Mouse (Mus musculus) layer of hippocampus, adult 2 months (tissue): ENCODE data around the gene Axin2. TPM values are rescaled to one million over a fixed set of nuclear protein-coding genes. Genes with fewer than 3 reads are reported as not detected.

Source experiments
- DNase-seq, 2 experiments: peaks; one replicate each; pipeline ENCODE4 v3.0.0; 2022; ENCODE audit warnings: low spot score in 2 of 2
- H3K27ac ChIP-seq: fragments of 200-600 bp; 2 replicates; pipeline ENCODE4 v1.8.1; 2022
- H3K4me3 ChIP-seq: fragments of 200-600 bp; 2 replicates; pipeline ENCODE4 v1.8.1; 2022; ENCODE audit warnings: mild to moderate bottlenecking
- CTCF ChIP-seq: fragments of 200-600 bp; conservative IDR thresholded peaks from 2 replicates; pipeline ENCODE4 v1.8.1; 2022; ENCODE audit warnings: antibody characterized with exemption, mild to moderate bottlenecking, moderate library complexity
- total RNA-seq, 2 experiments: library from RNA; stranded (reverse); gene quantifications; 2 replicates each; pipeline ENCODE4 v1.2.3; 2021

Gene Axin2
- total RNA-seq, 2 experiments from 2014 or later: 31.1 to 32.7 TPM

DNA sequence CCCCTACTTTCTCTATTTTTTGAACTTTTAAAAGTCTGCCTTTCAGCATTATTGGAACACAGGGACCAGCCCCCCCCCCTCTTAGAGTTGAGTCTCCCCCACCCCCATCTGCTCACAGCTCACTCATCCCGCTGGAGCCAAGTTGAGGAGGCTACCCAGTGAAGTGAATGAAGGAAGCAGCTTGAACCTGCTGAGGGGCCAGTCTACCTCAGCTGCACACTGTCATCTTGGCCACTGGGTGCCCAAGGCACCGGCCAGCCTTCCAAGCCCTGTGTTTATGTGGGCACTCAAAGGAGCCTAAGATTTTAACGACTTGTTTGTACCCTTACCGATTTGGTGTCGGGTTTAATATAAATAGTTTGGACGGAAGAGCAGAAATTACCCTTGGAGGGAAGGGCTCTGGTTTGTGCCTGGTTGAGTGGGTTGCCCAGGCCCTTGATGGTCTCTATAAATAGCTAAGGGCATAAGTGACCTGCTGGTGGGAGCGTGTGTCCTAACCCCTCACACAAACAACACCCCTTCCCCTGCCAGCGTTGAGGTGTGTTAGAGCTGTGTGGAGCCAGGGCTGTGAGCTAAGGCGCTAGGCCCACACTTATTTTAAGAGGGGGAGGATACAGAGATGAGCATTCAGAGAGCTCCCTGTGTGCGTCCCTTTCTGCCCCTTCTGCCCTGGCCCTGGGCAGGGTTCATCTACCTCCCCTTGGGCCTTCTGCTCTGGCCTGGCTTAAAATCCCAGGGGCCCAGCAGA, 6.4 kb downstream of the Axin2 start:
- H3K4me3 ChIP-seq: no peak overlapping the region; the same call in 1 of the 2 replicates
- DNase-seq: no peak
- peak overlapping the region; percentile 39; the same call in 1 of the 2 replicates for H3K27ac ChIP-seq
- no peak for TF ChIP-seq CTCF

DNA sequence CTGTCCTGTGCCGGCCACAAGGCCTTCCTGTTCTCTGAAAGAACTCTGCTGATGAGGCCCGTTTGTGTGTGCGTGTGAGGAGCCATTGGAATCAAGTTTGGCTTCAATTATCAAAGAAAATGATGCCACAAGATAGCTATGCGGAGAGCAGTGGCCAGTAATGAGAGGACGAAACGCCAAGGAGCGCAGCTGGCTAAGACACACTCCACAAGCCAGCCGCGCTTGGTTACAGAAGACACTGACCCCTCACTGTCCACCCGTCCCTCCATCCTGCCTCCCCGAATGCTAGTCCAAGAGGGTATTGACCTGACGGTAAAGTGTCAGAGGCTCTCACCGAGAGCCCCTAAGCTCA, 6.9 kb downstream of the Axin2 start:
- no peak for DNase-seq
- no peak for TF ChIP-seq CTCF
- peak overlapping the region; percentile 39; the same call in 1 of the 2 replicates for H3K27ac ChIP-seq
- H3K4me3 ChIP-seq: no peak overlapping the region

DNA sequence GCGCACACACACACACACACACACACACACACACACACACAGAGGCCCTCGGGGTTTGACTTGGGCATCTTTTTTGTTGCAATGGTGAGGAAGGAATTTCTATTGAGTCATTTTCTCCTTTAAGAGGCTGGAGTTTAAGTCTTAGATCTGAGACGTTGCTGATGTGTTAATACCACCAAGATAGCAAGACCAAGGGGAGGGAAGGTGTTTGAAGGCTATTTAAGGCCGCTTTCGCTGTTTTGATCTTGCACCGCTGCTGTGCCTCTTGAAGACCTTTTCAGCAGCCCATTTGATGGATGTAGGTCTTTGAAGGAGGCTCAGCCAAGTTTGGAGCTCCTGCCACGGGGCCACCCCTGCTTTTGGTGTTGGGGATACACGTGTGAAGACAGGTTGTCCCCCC, 7.9 kb downstream of the Axin2 start:
- no peak for TF ChIP-seq CTCF
- no peak for DNase-seq
- Histone ChIP-seq H3K4me3 (no peak overlapping the region), H3K27ac (no peak overlapping the region)

DNA sequence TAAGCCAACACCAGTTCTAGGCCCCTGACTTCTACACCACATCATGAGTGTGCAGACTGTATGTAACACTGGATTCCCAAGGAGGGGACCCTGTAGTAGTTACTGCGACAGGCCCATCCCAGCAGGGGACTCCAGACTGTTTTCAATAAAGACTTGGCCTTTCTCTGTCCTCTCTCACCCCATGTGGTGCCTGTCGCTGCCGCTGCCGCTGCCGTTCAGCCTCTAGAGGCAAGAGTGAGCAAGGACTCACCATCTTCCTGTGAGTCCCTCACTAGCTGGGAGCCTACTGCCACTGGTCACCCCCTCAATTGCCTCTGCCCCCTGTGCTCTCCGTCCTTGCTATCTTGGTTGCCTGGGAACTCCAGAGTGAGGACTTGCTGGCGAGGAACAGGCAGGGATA, 8.6 kb downstream of the Axin2 start:
- Histone ChIP-seq H3K27ac (0 out of 2 replicates have a peak overlapping the region, but pooled peaks have one; percentile 7), H3K4me3 (no peak overlapping the region; the same call in 1 of the 2 replicates)
- peak; percentile 69 for TF ChIP-seq CTCF
- DNase-seq: no peak

DNA sequence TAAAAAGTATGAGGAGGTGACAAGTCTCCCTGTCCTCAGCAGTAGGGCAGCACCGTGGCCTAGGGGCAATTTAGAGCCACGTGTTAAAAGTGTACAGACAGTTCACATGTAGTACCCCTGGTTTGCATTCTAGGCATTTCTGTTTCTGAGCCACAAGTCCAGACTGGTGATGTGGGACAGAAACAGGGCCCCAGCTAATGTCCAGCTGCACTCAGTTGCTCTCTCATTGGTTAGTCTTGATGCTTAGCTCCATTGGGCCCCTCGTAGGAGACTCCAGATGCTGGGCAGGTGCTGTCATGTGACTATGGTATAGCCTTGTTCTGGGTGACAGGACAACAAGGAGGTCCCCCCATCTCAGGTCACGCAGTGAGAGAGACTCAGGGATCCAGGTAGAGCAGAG, 9.0 kb downstream of the Axin2 start:
- no peak for TF ChIP-seq CTCF
- 0 out of 2 replicates have a peak overlapping the region, but pooled peaks have one; percentile 7 for H3K27ac ChIP-seq
- DNase-seq: no peak
- H3K4me3 ChIP-seq: no peak overlapping the region; the same call in 1 of the 2 replicates

DNA sequence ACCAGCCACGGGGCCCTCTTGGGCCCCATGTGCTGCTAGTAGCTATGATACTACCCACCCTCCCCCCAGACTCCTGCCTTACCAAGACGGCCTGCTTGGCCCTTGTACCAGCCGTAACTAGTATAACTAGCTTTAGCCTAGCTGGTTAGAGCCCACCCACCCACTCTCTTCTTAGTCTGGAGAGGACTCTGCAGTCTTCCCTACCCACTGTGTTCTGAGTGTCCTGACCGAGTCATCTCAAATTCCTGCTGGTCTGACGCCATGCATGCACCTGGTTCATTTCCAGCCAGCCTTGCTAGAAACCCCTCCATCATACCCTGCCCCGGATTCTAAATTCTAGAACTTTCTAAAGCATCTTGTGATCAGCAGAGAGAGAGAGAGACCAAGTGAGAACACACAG, 9.6 kb downstream of the Axin2 start:
- DNase-seq: no peak
- H3K27ac ChIP-seq: no peak overlapping the region; the same call in 1 of the 2 replicates
- no peak for TF ChIP-seq CTCF

DNA sequence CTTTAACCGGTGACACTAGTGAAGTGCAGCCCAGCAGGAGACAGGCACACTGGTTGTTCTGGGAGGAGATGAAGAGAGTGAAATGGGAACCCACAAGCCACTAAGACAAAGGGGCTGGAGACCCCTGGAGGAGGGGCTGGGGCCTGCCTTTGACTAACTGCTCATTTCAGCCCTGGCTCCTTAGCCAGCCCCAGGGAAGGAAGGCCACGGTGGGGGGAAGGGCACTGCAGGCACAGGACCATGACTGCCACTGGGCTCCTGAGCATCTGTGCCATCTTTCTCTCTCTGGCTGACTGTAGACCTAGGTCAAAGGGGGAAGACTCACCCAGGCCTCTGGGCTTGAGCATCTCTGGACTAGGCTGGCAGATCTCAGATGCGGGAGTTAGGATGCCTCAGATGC, 10.5 kb downstream of the Axin2 start:
- Histone ChIP-seq H3K27ac (0 out of 2 replicates have a peak overlapping the region, but pooled peaks have one; percentile 23), H3K4me3 (no peak overlapping the region)
- no peak for TF ChIP-seq CTCF
- DNase-seq: no peak

More for the DNA sequence above, 9.6 kb downstream of the Axin2 start:
- H3K4me3 ChIP-seq: no peak overlapping the region

DNA sequence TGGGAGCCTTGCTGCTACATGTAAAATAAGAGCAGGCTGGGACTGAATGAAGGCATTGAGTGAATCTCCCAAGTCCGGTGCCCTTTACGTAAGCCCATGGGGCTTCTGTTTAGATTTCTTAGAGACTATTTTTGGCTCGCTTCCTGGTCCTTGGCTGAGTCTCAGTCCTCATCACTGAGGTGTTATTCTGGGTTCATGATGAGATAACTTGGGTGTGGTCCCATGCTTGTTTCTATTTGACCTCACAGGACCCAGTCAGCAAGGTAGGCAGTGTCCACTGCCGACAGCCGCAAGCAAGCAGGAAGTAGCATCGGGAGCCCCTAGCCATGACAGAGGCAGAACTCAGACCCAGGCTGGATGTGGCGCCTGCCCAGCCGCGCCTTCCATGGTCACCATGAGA, 13.7 kb downstream of the Axin2 start:
- H3K27ac ChIP-seq: no peak overlapping the region
- TF ChIP-seq CTCF: no peak

DNA sequence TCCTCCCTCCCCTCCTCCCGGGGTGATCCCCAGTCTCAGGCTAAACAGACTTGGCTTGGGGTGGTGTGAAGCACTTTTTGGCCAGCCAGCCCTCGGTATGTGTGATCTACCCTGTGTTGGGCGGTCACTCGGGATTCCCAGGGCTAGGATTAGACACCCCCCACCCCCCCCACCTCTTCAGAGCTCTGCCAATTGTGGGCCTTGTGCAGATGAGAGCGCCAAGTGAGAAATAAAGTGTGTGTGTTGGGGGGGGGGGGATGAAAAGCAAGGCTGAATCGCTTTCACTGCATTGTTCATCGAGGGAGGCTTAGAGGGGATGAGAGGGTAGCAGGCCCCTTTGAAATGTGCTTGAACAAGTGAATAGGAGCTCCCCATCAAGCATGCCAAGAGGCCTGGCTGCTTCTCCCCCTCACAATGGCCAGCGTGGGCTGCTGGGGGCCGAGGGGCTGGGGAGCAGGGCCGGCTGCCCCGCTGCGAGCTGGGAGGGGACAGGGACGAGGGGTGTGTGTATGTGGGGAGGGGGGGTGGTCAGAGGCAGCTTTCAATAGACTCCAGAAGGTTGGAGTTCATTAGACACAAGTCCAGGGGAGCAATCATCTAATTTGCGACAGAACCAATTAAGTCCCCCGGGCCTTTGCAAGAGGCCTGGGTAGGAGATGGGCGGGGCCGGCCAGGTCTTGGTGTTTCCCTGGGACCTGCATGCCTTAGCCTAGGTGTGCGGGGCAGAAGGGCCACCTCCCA, 15.1 kb downstream of the Axin2 start:
- TF ChIP-seq CTCF: no peak
- H3K4me3 ChIP-seq: no peak overlapping the region
- DNase-seq: no peak
- H3K27ac ChIP-seq: peak overlapping the region; percentile 49; the same call in 1 of the 2 replicates

More for the DNA sequence above, 13.7 kb downstream of the Axin2 start:
- no peak overlapping the region for H3K4me3 ChIP-seq
- no peak for DNase-seq

DNA sequence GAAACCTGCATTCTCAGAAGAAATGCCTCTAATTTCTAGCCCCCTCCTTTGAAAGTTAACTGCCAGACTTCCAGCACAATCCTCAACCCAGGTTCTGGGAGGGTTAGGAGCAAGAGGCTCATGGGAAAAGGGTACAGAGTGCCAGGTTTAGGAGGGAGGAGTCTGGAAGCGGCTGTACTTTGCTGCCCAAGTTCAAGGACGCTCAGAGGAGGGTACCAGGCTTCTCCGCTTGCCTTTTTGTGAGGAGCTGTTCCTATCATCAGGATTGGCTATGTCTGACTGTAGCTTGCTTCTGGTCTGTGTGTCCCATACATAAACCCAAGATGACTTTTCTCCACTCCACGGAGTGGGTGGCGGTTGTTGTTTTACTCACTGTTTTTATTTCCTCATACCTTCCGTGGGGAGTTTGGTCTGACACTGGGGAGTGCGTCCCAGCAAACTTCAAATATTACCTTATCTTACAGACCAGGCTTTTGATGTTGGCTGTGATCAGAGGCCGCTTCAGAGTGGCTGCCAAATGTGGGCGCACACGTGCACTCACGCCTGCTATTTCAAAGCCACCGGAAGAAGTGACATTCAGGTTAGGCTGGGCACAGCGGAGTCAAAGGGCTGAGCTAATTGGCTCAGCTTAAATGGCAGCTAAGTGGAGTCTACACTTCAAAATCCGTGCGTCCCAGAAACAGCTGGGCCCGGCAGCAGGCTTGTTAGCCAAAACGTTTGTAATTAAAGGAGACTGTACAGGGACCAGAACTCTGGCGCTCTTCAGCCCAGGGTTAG, 16.1 kb downstream of the Axin2 start:
- no peak for TF ChIP-seq CTCF
- Histone ChIP-seq H3K27ac (peak overlapping the region; percentile 49), H3K4me3 (no peak overlapping the region)
- no peak for DNase-seq

DNA sequence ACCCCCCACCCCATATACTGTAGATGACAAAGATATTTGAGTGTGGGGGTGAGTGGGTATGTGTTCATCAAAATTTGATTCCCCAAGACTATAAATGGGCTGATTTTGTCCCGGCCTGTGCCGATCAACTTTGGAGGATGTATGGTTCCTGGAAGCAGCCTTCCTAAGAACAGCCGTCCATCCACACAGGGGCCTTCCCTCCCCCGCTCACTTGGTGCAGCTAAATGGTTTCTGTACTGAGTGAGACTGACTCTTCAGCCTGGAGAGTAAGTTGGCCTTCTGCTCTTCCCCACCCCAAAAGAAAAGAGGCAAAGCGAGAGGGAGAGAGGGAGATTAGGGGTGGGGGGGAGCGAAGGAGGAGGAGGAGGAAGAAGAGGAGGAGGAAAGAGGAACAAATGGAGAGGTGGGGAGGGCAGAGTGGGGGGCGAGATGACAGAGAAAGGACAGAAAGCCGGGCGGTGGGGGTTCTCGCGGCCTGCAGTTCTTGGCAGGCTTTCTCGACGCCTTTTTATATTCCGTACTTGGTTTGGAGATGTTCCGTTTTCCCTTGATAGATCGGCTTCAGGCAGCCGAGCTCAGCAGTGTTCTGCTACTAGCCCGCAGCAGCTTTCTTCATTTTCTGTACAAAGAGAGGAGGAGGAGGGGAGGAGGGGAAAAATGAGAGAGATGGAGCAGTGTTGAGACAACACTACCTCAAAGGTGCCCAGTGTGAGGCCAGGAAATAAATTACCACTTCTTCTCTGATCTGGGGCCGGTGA, 20.7 kb downstream of the Axin2 start:
- Histone ChIP-seq H3K4me3 (peak overlapping the region; percentile 52), H3K27ac (peak overlapping the region; percentile 92)
- DNase-seq: no peak
- no peak for TF ChIP-seq CTCF

DNA sequence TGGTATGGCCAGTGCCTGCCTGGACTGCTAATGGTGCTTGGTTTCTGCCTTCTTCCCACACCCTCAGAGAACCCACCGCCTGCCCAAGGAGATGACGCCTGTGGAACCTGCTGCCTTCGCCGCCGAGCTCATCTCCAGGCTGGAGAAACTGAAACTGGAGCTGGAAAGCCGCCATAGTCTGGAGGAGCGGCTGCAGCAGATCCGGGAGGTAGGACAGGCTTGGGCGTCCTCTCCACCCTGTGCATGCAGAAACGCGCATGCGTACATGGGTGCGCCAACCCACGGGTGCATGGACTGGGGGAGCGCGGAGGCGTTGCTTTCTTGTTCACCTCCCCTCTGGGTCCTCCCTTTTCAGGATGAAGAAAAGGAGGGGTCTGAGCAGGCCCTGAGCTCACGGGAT, 21.7 kb downstream of the Axin2 start:
- H3K27ac ChIP-seq: peak overlapping the region; percentile 92
- peak overlapping the region; percentile 52 for H3K4me3 ChIP-seq
- DNase-seq: peak; percentile 85
- no peak for TF ChIP-seq CTCF
